Mouse (Mus musculus): Measurements from ENCODE around the gene Mgrn1. TPM values are rescaled to one million over a fixed set of nuclear protein-coding genes. Genes with fewer than 3 reads are reported as not detected.

Gene Mgrn1
- total and polyA plus RNA-seq, 3 experiments: 8.4 to 25.0 TPM; not detected in 1

- DNase-seq (ENCODE audit: low read depth, low spot score): no peak
- Histone ChIP-seq H3K9ac (ENCODE audit: control insufficient read depth, low read depth, low read length, poor library complexity, severe bottlenecking) (no peak overlapping the region), H3K27me3 (ENCODE audit: control insufficient read depth in 1 of 2, insufficient read depth in 2 of 2, low read length in 2 of 2) (no peaks in the 10 kb centered on the region), H3K27ac (ENCODE audit: control insufficient read depth, low read depth, low read length) (no peak overlapping the region), H3K36me3 (ENCODE audit: control insufficient read depth in 1 of 2, insufficient read depth in 2 of 2, low read length in 2 of 2) (peaks cover 0 to 10% of the 10 kb centered on the region in 2 experiments; a peak in 3 of 4 replicates), H3K4me3 (ENCODE audit: control insufficient read depth in 1 of 2, insufficient read depth in 1 of 2, low read depth in 2 of 2, low read length in 2 of 2) (no peak overlapping the region), H3K9me3 (replicated peaks; ENCODE audit: insufficient read depth, low read length) (no peaks in the 10 kb centered on the region), H3K4me1 (ENCODE audit: control insufficient read depth in 1 of 2, insufficient read depth in 2 of 2, low read length in 2 of 2) (peaks cover 4 to 13% of the 10 kb centered on the region in 2 experiments), H3K79me2 (ENCODE audit: control insufficient read depth, insufficient read depth, low read length, poor library complexity) (no peaks in the 10 kb centered on the region)
- TF ChIP-seq UBTF (IDR thresholded peaks at IDR 0.05; ENCODE audit: borderline replicate concordance, insufficient read depth, low read depth, low read length) (no peak), ZC3H11A (IDR thresholded peaks at IDR 0.05; ENCODE audit: low read depth, low read length) (no peak), MYB (IDR thresholded peaks at IDR 0.05; ENCODE audit: low read depth, low read length) (no peak), TCF12 (IDR thresholded peaks at IDR 0.05; ENCODE audit: low read depth, low read length) (no peak), MAX (IDR thresholded peaks at IDR 0.05; ENCODE audit: low read length) (no peak), ELF1 (IDR thresholded peaks at IDR 0.05; ENCODE audit: low read depth, low read length) (no peak), CHD1 (IDR thresholded peaks at IDR 0.05; ENCODE audit: low read depth, low read length) (no peak), SMC3 (IDR thresholded peaks at IDR 0.05; ENCODE audit: low read depth, low read length) (no peak), ZKSCAN1 (IDR thresholded peaks at IDR 0.05; ENCODE audit: low read depth, low read length) (no peak), CHD2 (IDR thresholded peaks at IDR 0.05; ENCODE audit: low read length) (no peak), TBP (IDR thresholded peaks at IDR 0.05; ENCODE audit: low read depth, low read length) (no peak), MXI1 (IDR thresholded peaks at IDR 0.05; ENCODE audit: low read depth, low read length) (no peak), POLR2AphosphoS2 (IDR thresholded peaks at IDR 0.05; ENCODE audit: low read length) (no peak), POLR2AphosphoS5 (IDR thresholded peaks at IDR 0.05; ENCODE audit: borderline replicate concordance, low read depth, low read length) (no peak), JUND (IDR thresholded peaks at IDR 0.05; ENCODE audit: low read depth, low read length) (no peak), ZNF384 (IDR thresholded peaks at IDR 0.05; ENCODE audit: low read depth, low read length) (no peak)
These were observed 15.1 kb downstream of the Mgrn1 start for GRCm38 (mm10) chr16:4901167-4901566.

GRCm38 (mm10) chr16:4902390-4902789 is 16.3 kb downstream of the Mgrn1 start:
- no peaks in the 10 kb centered on the region for H3K79me2 ChIP-seq (ENCODE audit: control insufficient read depth, insufficient read depth, low read length, poor library complexity)
- no peak for TF ChIP-seq RCOR1 (IDR thresholded peaks at IDR 0.05; ENCODE audit: low read depth, low read length)
- no peak for TF ChIP-seq SIN3A (IDR thresholded peaks at IDR 0.05; ENCODE audit: low read length)
- TF ChIP-seq NRF1 (IDR thresholded peaks at IDR 0.05; ENCODE audit: insufficient read depth, low read depth, low read length, poor library complexity, severe bottlenecking): no peak
- no peak for TF ChIP-seq POLR2AphosphoS5 (IDR thresholded peaks at IDR 0.05; ENCODE audit: borderline replicate concordance, low read depth, low read length)
- no peak for TF ChIP-seq ZC3H11A (IDR thresholded peaks at IDR 0.05; ENCODE audit: low read depth, low read length)
- no peak for TF ChIP-seq E2F4 (IDR thresholded peaks at IDR 0.05; ENCODE audit: borderline replicate concordance, low read depth, low read length)
- TF ChIP-seq MYC (IDR thresholded peaks at IDR 0.05; ENCODE audit: low read depth, low read length): no peak
- no peak for TF ChIP-seq POLR2AphosphoS2 (IDR thresholded peaks at IDR 0.05; ENCODE audit: low read length)
- TF ChIP-seq USF1 (IDR thresholded peaks at IDR 0.05; ENCODE audit: low read depth, low read length): no peak
- no peak for TF ChIP-seq ETS1 (IDR thresholded peaks at IDR 0.05; ENCODE audit: low read depth, low read length)
- TF ChIP-seq HCFC1 (IDR thresholded peaks at IDR 0.05; ENCODE audit: low read depth, low read length): no peak
- no peak for TF ChIP-seq ZNF384 (IDR thresholded peaks at IDR 0.05; ENCODE audit: low read depth, low read length)
- TF ChIP-seq ZKSCAN1 (IDR thresholded peaks at IDR 0.05; ENCODE audit: low read depth, low read length): no peak
- TF ChIP-seq MYB (IDR thresholded peaks at IDR 0.05; ENCODE audit: low read depth, low read length): no peak
- TF ChIP-seq MXI1 (IDR thresholded peaks at IDR 0.05; ENCODE audit: low read depth, low read length): no peak
- no peak for DNase-seq (ENCODE audit: low read depth, low spot score)
- no peak overlapping the region for H3K27ac ChIP-seq (ENCODE audit: control insufficient read depth, low read depth, low read length)
- no peaks in the 10 kb centered on the region for H3K27me3 ChIP-seq (ENCODE audit: control insufficient read depth in 1 of 2, insufficient read depth in 2 of 2, low read length in 2 of 2)
- no peaks in the 10 kb centered on the region for H3K9me3 ChIP-seq (replicated peaks; ENCODE audit: insufficient read depth, low read length)
- H3K4me1 ChIP-seq (ENCODE audit: control insufficient read depth in 1 of 2, insufficient read depth in 2 of 2, low read length in 2 of 2): peaks cover 0 to under 1% of the 10 kb centered on the region in 2 experiments; a peak in 3 of 4 replicates
- no peak overlapping the region for H3K9ac ChIP-seq (ENCODE audit: control insufficient read depth, low read depth, low read length, poor library complexity, severe bottlenecking)
- H3K4me3 ChIP-seq (ENCODE audit: control insufficient read depth in 1 of 2, insufficient read depth in 1 of 2, low read depth in 2 of 2, low read length in 2 of 2): no peak overlapping the region
- H3K36me3 ChIP-seq (ENCODE audit: control insufficient read depth in 1 of 2, insufficient read depth in 2 of 2, low read length in 2 of 2): no peaks in the 10 kb centered on the region; a peak in 1 of 4 replicates
